Mouse (Mus musculus): ENCODE measurements around the gene Uox. TPM values are rescaled to one million over a fixed set of nuclear protein-coding genes. Genes with fewer than 3 reads are reported as not detected.

Gene Uox
- polyA plus RNA-seq, 1 experiment from 2014 or later = 0.17 TPM

- Histone ChIP-seq H3K4me1 (no peaks in the 10 kb centered on the region), H3K4me2 (no peak overlapping the region), H3K36me3 (no peaks in the 10 kb centered on the region), H3K4me3 (no peak overlapping the region), H3K9ac (no peak overlapping the region), H3K27me3 (no peaks in the 10 kb centered on the region), H3K9me3 (no peaks in the 10 kb centered on the region), H3K27ac (no peak overlapping the region)
- no peak for ATAC-seq (ENCODE audit: insufficient number of reproducible peaks, insufficient read depth, low FRiP score, low TSS enrichment, low read depth)
- 49% methylated on average over 1 of the region's 1 CpGs for WGBS
Observed at GRCm38 (mm10) chr3:146607368-146607767, 37.1 kb downstream of the Uox start.

- no peaks in the 10 kb centered on the region for H3K9me3 ChIP-seq
- no peak overlapping the region for H3K4me3 ChIP-seq
- ATAC-seq (ENCODE audit: insufficient number of reproducible peaks, insufficient read depth, low FRiP score, low TSS enrichment, low read depth) = no peak
- no peak overlapping the region for H3K9ac ChIP-seq
- no peaks in the 10 kb centered on the region for H3K4me1 ChIP-seq
- H3K27me3 ChIP-seq = no peaks in the 10 kb centered on the region
- no peak overlapping the region for H3K4me2 ChIP-seq
- H3K36me3 ChIP-seq = no peaks in the 10 kb centered on the region
- H3K27ac ChIP-seq = no peak overlapping the region
- 85% methylated on average over 10 of the region's 10 CpGs for WGBS
Observed at GRCm38 (mm10) chr3:146610322-146610721, 40.1 kb downstream of the Uox start.

GRCm38 (mm10) chr3:146611261-146611660, 41.0 kb downstream of the Uox start:
- Histone ChIP-seq H3K36me3 (no peaks in the 10 kb centered on the region), H3K27me3 (no peaks in the 10 kb centered on the region), H3K4me3 (no peak overlapping the region), H3K9me3 (no peaks in the 10 kb centered on the region), H3K4me2 (no peak overlapping the region), H3K27ac (no peak overlapping the region), H3K4me1 (no peaks in the 10 kb centered on the region), H3K9ac (no peak overlapping the region)
- 86% methylated on average over 4 of the region's 4 CpGs for WGBS
- no peak for ATAC-seq (ENCODE audit: insufficient number of reproducible peaks, insufficient read depth, low FRiP score, low TSS enrichment, low read depth)

- Histone ChIP-seq H3K27ac (no peak overlapping the region), H3K4me2 (no peak overlapping the region), H3K27me3 (no peaks in the 10 kb centered on the region), H3K9me3 (no peaks in the 10 kb centered on the region), H3K36me3 (no peaks in the 10 kb centered on the region), H3K4me1 (no peaks in the 10 kb centered on the region), H3K9ac (no peak overlapping the region), H3K4me3 (no peak overlapping the region)
- 73% methylated on average over 4 of the region's 4 CpGs for WGBS
- ATAC-seq (ENCODE audit: insufficient number of reproducible peaks, insufficient read depth, low FRiP score, low TSS enrichment, low read depth) = no peak
Observed at GRCm38 (mm10) chr3:146611821-146612220, 41.6 kb downstream of the Uox start.

GRCm38 (mm10) chr3:146615496-146615895, 45.3 kb downstream of the Uox start, which contains the start of gene Dnase2b:
TSS of gene Dnase2b (minus strand) at chr3:146615596.
- H3K4me1 ChIP-seq = no peaks in the 10 kb centered on the region
- WGBS = 89% methylated on average over 4 of the region's 4 CpGs

GRCm38 (mm10) chr3:146616533-146617283, 46.5 kb downstream of the Uox start:
- no peak for ATAC-seq (ENCODE audit: insufficient number of reproducible peaks, insufficient read depth, low FRiP score, low TSS enrichment, low read depth)
- Histone ChIP-seq H3K9me3 (no peaks in the 10 kb centered on the region), H3K4me3 (no peak overlapping the region), H3K4me1 (no peaks in the 10 kb centered on the region), H3K9ac (no peak overlapping the region), H3K36me3 (no peaks in the 10 kb centered on the region), H3K4me2 (no peak overlapping the region), H3K27me3 (no peaks in the 10 kb centered on the region), H3K27ac (no peak overlapping the region)
- WGBS = 72% methylated on average over 5 of the region's 5 CpGs

More at GRCm38 (mm10) chr3:146615496-146615895, 45.3 kb downstream of the Uox start, which contains the start of gene Dnase2b:
- Histone ChIP-seq H3K4me2 (no peak within 1 kb of the TSS), H3K9ac (no peak within 1 kb of the TSS), H3K27ac (no peak within 1 kb of the TSS), H3K36me3 (no peaks in the 10 kb centered on the region), H3K27me3 (no peaks in the 10 kb centered on the region), H3K4me3 (no peak within 1 kb of the TSS), H3K9me3 (no peaks in the 10 kb centered on the region)
- no peak for ATAC-seq (ENCODE audit: insufficient number of reproducible peaks, insufficient read depth, low FRiP score, low TSS enrichment, low read depth)

- no peak overlapping the region for H3K4me2 ChIP-seq
- H3K36me3 ChIP-seq = no peaks in the 10 kb centered on the region
- H3K27me3 ChIP-seq = no peaks in the 10 kb centered on the region
- ATAC-seq (ENCODE audit: insufficient number of reproducible peaks, insufficient read depth, low FRiP score, low TSS enrichment, low read depth) = no peak
- H3K4me1 ChIP-seq = no peaks in the 10 kb centered on the region
- no peaks in the 10 kb centered on the region for H3K9me3 ChIP-seq
- H3K9ac ChIP-seq = no peak overlapping the region
- no peak overlapping the region for H3K4me3 ChIP-seq
- H3K27ac ChIP-seq = no peak overlapping the region
Observed at GRCm38 (mm10) chr3:146617946-146618345, 47.7 kb downstream of the Uox start.

GRCm38 (mm10) chr3:146618357-146618756, 48.1 kb downstream of the Uox start:
- Histone ChIP-seq H3K4me1 (no peaks in the 10 kb centered on the region), H3K4me3 (no peak overlapping the region), H3K9ac (no peak overlapping the region), H3K27me3 (no peaks in the 10 kb centered on the region), H3K36me3 (no peaks in the 10 kb centered on the region), H3K27ac (no peak overlapping the region), H3K9me3 (no peaks in the 10 kb centered on the region), H3K4me2 (no peak overlapping the region)
- no peak for ATAC-seq (ENCODE audit: insufficient number of reproducible peaks, insufficient read depth, low FRiP score, low TSS enrichment, low read depth)
- 78% methylated on average over 4 of the region's 4 CpGs for WGBS

GRCm38 (mm10) chr3:146620101-146620500, 49.9 kb downstream of the Uox start:
- H3K27ac ChIP-seq = no peak overlapping the region
- ATAC-seq (ENCODE audit: insufficient number of reproducible peaks, insufficient read depth, low FRiP score, low TSS enrichment, low read depth) = no peak
- H3K27me3 ChIP-seq = no peaks in the 10 kb centered on the region
- no peak overlapping the region for H3K4me2 ChIP-seq
- no peak overlapping the region for H3K9ac ChIP-seq
- H3K4me1 ChIP-seq = no peaks in the 10 kb centered on the region
- H3K36me3 ChIP-seq = no peaks in the 10 kb centered on the region
- no peak overlapping the region for H3K4me3 ChIP-seq
- no peaks in the 10 kb centered on the region for H3K9me3 ChIP-seq
- 87% methylated on average over 10 of the region's 10 CpGs for WGBS

- Histone ChIP-seq H3K4me1 (no peaks in the 10 kb centered on the region), H3K36me3 (no peaks in the 10 kb centered on the region), H3K27ac (no peak overlapping the region), H3K9me3 (no peaks in the 10 kb centered on the region), H3K4me3 (no peak overlapping the region), H3K27me3 (no peaks in the 10 kb centered on the region), H3K4me2 (no peak overlapping the region), H3K9ac (no peak overlapping the region)
- ATAC-seq (ENCODE audit: insufficient number of reproducible peaks, insufficient read depth, low FRiP score, low TSS enrichment, low read depth) = no peak
- 84% methylated on average over 14 of the region's 14 CpGs for WGBS
Observed at GRCm38 (mm10) chr3:146620555-146621249, 50.5 kb downstream of the Uox start.

- Histone ChIP-seq H3K4me1 (no peaks in the 10 kb centered on the region), H3K9me3 (no peaks in the 10 kb centered on the region), H3K27ac (no peak overlapping the region), H3K36me3 (no peaks in the 10 kb centered on the region), H3K27me3 (no peaks in the 10 kb centered on the region), H3K9ac (no peak overlapping the region), H3K4me3 (no peak overlapping the region), H3K4me2 (no peak overlapping the region)
- WGBS = 84% methylated on average over 11 of the region's 11 CpGs
- ATAC-seq (ENCODE audit: insufficient number of reproducible peaks, insufficient read depth, low FRiP score, low TSS enrichment, low read depth) = no peak
Observed at GRCm38 (mm10) chr3:146621966-146622365, 51.7 kb downstream of the Uox start.

GRCm38 (mm10) chr3:146625766-146626165, 55.5 kb downstream of the Uox start:
- Histone ChIP-seq H3K27me3 (no peaks in the 10 kb centered on the region), H3K4me3 (no peak overlapping the region), H3K4me1 (no peaks in the 10 kb centered on the region), H3K27ac (no peak overlapping the region), H3K4me2 (no peak overlapping the region), H3K9me3 (no peaks in the 10 kb centered on the region), H3K9ac (no peak overlapping the region), H3K36me3 (no peaks in the 10 kb centered on the region)
- no peak for ATAC-seq (ENCODE audit: insufficient number of reproducible peaks, insufficient read depth, low FRiP score, low TSS enrichment, low read depth)
- 86% methylated on average over 4 of the region's 4 CpGs for WGBS
